Mouse (Mus musculus): ENCODE data around the gene 5031439G07Rik. TPM values are rescaled to one million over a fixed set of nuclear protein-coding genes. Genes with fewer than 3 reads are reported as not detected.
A peak's percentile ranks its signal among the peaks of the same experiment; 100 is the strongest.

The 5031439G07Rik gene
- polyA plus RNA-seq, 1 experiment from 2014 or later, result 16.2 TPM

GRCm38 (mm10) chr15:84968534-84968933 lies 19.8 kb downstream of the 5031439G07Rik start:
- H3K4me1 ChIP-seq (replicated peaks; ENCODE audit: control insufficient read depth, insufficient read depth, low read length), result peaks cover 5% of the 10 kb centered on the region; the same call in 1 of the 2 replicates
- WGBS, result 94% methylated on average over 4 of the region's 4 CpGs
- no peaks in the 10 kb centered on the region for H3K36me3 ChIP-seq (ENCODE audit: control insufficient read depth, insufficient read depth, low read length)

GRCm38 (mm10) chr15:84965575-84966360 lies 22.6 kb downstream of the 5031439G07Rik start:
- Histone ChIP-seq H3K27ac (ENCODE audit: low read depth, low read length) (no peak overlapping the region), H3K9ac (ENCODE audit: low read length) (no peak overlapping the region), H3K9me3 (ENCODE audit: control insufficient read depth, low read length) (no peaks in the 10 kb centered on the region), H3K4me3 (ENCODE audit: low read depth, low read length) (no peak overlapping the region), H3K4me1 (replicated peaks; ENCODE audit: control insufficient read depth, insufficient read depth, low read length) (no peaks in the 10 kb centered on the region), H3K36me3 (ENCODE audit: control insufficient read depth, insufficient read depth, low read length) (no peaks in the 10 kb centered on the region), H3K27me3 (ENCODE audit: control insufficient read depth, insufficient read depth, low read length) (no peaks in the 10 kb centered on the region), H3K4me2 (ENCODE audit: low read depth, low read length, severe bottlenecking) (no peak overlapping the region)
- DNase-seq (ENCODE audit: low spot score) (peak; percentile 78), ATAC-seq (replicated peaks; ENCODE audit: low FRiP score) (no peak)
- WGBS, result 70% methylated on average over 7 of the region's 7 CpGs

More at GRCm38 (mm10) chr15:84968534-84968933, 19.8 kb downstream of the 5031439G07Rik start:
- H3K9ac ChIP-seq (ENCODE audit: low read length), result no peak overlapping the region
- no peak overlapping the region for H3K27ac ChIP-seq (ENCODE audit: low read depth, low read length)
- no peak overlapping the region for H3K4me3 ChIP-seq (ENCODE audit: low read depth, low read length)
- DNase-seq (ENCODE audit: low spot score) (no peak), ATAC-seq (replicated peaks; ENCODE audit: low FRiP score) (no peak)
- no peak overlapping the region for H3K4me2 ChIP-seq (ENCODE audit: low read depth, low read length, severe bottlenecking)
- H3K9me3 ChIP-seq (ENCODE audit: control insufficient read depth, low read length), result no peaks in the 10 kb centered on the region
- H3K27me3 ChIP-seq (ENCODE audit: control insufficient read depth, insufficient read depth, low read length), result no peaks in the 10 kb centered on the region

- 80% methylated on average over 5 of the region's 5 CpGs for WGBS
- ATAC-seq (replicated peaks; ENCODE audit: low FRiP score), result no peak
- H3K4me2 ChIP-seq (ENCODE audit: low read depth, low read length, severe bottlenecking), result no peak overlapping the region
Observed at GRCm38 (mm10) chr15:84964771-84965170, 23.6 kb downstream of the 5031439G07Rik start.

GRCm38 (mm10) chr15:84962518-84962917 lies 25.8 kb downstream of the 5031439G07Rik start:
- Histone ChIP-seq H3K27ac (ENCODE audit: low read depth, low read length) (no peak overlapping the region), H3K4me2 (ENCODE audit: low read depth, low read length, severe bottlenecking) (no peak overlapping the region), H3K4me3 (ENCODE audit: low read depth, low read length) (no peak overlapping the region), H3K36me3 (ENCODE audit: control insufficient read depth, insufficient read depth, low read length) (no peaks in the 10 kb centered on the region), H3K4me1 (replicated peaks; ENCODE audit: control insufficient read depth, insufficient read depth, low read length) (peaks cover 4% of the 10 kb centered on the region; the same call in 1 of the 2 replicates), H3K9me3 (ENCODE audit: control insufficient read depth, low read length) (no peaks in the 10 kb centered on the region), H3K9ac (ENCODE audit: low read length) (no peak overlapping the region), H3K27me3 (ENCODE audit: control insufficient read depth, insufficient read depth, low read length) (no peaks in the 10 kb centered on the region)
- DNase-seq (ENCODE audit: low spot score) (no peak), ATAC-seq (replicated peaks; ENCODE audit: low FRiP score) (no peak)
- WGBS, result 91% methylated on average over 2 of the region's 2 CpGs

More at GRCm38 (mm10) chr15:84964771-84965170, 23.6 kb downstream of the 5031439G07Rik start:
- no peaks in the 10 kb centered on the region for H3K4me1 ChIP-seq (replicated peaks; ENCODE audit: control insufficient read depth, insufficient read depth, low read length)
- H3K27me3 ChIP-seq (ENCODE audit: control insufficient read depth, insufficient read depth, low read length), result no peaks in the 10 kb centered on the region
- no peak for DNase-seq (ENCODE audit: low spot score)
- no peaks in the 10 kb centered on the region for H3K36me3 ChIP-seq (ENCODE audit: control insufficient read depth, insufficient read depth, low read length)
- no peak overlapping the region for H3K4me3 ChIP-seq (ENCODE audit: low read depth, low read length)
- H3K9ac ChIP-seq (ENCODE audit: low read length), result no peak overlapping the region
- no peaks in the 10 kb centered on the region for H3K9me3 ChIP-seq (ENCODE audit: control insufficient read depth, low read length)
- H3K27ac ChIP-seq (ENCODE audit: low read depth, low read length), result no peak overlapping the region

GRCm38 (mm10) chr15:84960692-84961091 lies 27.7 kb downstream of the 5031439G07Rik start:
- DNase-seq (ENCODE audit: low spot score) (no peak), ATAC-seq (replicated peaks; ENCODE audit: low FRiP score) (no peak)
- Histone ChIP-seq H3K27ac (ENCODE audit: low read depth, low read length) (no peak overlapping the region), H3K4me2 (ENCODE audit: low read depth, low read length, severe bottlenecking) (no peak overlapping the region), H3K27me3 (ENCODE audit: control insufficient read depth, insufficient read depth, low read length) (no peaks in the 10 kb centered on the region), H3K36me3 (ENCODE audit: control insufficient read depth, insufficient read depth, low read length) (no peaks in the 10 kb centered on the region), H3K9me3 (ENCODE audit: control insufficient read depth, low read length) (no peaks in the 10 kb centered on the region), H3K9ac (ENCODE audit: low read length) (no peak overlapping the region), H3K4me3 (ENCODE audit: low read depth, low read length) (no peak overlapping the region), H3K4me1 (replicated peaks; ENCODE audit: control insufficient read depth, insufficient read depth, low read length) (peaks cover 4% of the 10 kb centered on the region; the same call in 1 of the 2 replicates)
- 19% methylated on average over 8 of the region's 8 CpGs for WGBS

- no peaks in the 10 kb centered on the region for H3K27me3 ChIP-seq (ENCODE audit: control insufficient read depth, insufficient read depth, low read length)
- H3K36me3 ChIP-seq (ENCODE audit: control insufficient read depth, insufficient read depth, low read length), result no peaks in the 10 kb centered on the region; the same call in 1 of the 2 replicates
- peaks cover 4% of the 10 kb centered on the region; the same call in 1 of the 2 replicates for H3K4me1 ChIP-seq (replicated peaks; ENCODE audit: control insufficient read depth, insufficient read depth, low read length)
- H3K27ac ChIP-seq (ENCODE audit: low read depth, low read length), result no peak overlapping the region
- no peak overlapping the region for H3K4me3 ChIP-seq (ENCODE audit: low read depth, low read length)
- ATAC-seq (replicated peaks; ENCODE audit: low FRiP score) (no peak), DNase-seq (ENCODE audit: low spot score) (no peak)
- H3K9me3 ChIP-seq (ENCODE audit: control insufficient read depth, low read length), result no peaks in the 10 kb centered on the region
- H3K4me2 ChIP-seq (ENCODE audit: low read depth, low read length, severe bottlenecking), result no peak overlapping the region
- 87% methylated on average over 6 of the region's 6 CpGs for WGBS
- H3K9ac ChIP-seq (ENCODE audit: low read length), result no peak overlapping the region
Observed at GRCm38 (mm10) chr15:84959891-84960290, 28.5 kb downstream of the 5031439G07Rik start.

GRCm38 (mm10) chr15:84958331-84958730 lies 30.0 kb downstream of the 5031439G07Rik start:
- H3K4me1 ChIP-seq (replicated peaks; ENCODE audit: control insufficient read depth, insufficient read depth, low read length), result peaks cover 4% of the 10 kb centered on the region; the same call in 1 of the 2 replicates
- no peak overlapping the region for H3K27ac ChIP-seq (ENCODE audit: low read depth, low read length)
- H3K27me3 ChIP-seq (ENCODE audit: control insufficient read depth, insufficient read depth, low read length), result no peaks in the 10 kb centered on the region
- H3K9ac ChIP-seq (ENCODE audit: low read length), result no peak overlapping the region
- peaks cover 3% of the 10 kb centered on the region; the same call in 1 of the 2 replicates for H3K36me3 ChIP-seq (ENCODE audit: control insufficient read depth, insufficient read depth, low read length)
- H3K4me3 ChIP-seq (ENCODE audit: low read depth, low read length), result no peak overlapping the region
- 96% methylated on average over 3 of the region's 3 CpGs for WGBS
- ATAC-seq (replicated peaks; ENCODE audit: low FRiP score) (no peak), DNase-seq (ENCODE audit: low spot score) (no peak)
- no peak overlapping the region for H3K4me2 ChIP-seq (ENCODE audit: low read depth, low read length, severe bottlenecking)
- H3K9me3 ChIP-seq (ENCODE audit: control insufficient read depth, low read length), result no peaks in the 10 kb centered on the region

GRCm38 (mm10) chr15:84957851-84958250 lies 30.5 kb downstream of the 5031439G07Rik start:
- peaks cover 3% of the 10 kb centered on the region; the same call in 1 of the 2 replicates for H3K36me3 ChIP-seq (ENCODE audit: control insufficient read depth, insufficient read depth, low read length)
- H3K4me2 ChIP-seq (ENCODE audit: low read depth, low read length, severe bottlenecking), result no peak overlapping the region
- H3K27ac ChIP-seq (ENCODE audit: low read depth, low read length), result no peak overlapping the region
- H3K9me3 ChIP-seq (ENCODE audit: control insufficient read depth, low read length), result no peaks in the 10 kb centered on the region
- H3K4me1 ChIP-seq (replicated peaks; ENCODE audit: control insufficient read depth, insufficient read depth, low read length), result peaks cover 4% of the 10 kb centered on the region; the same call in 1 of the 2 replicates
- H3K9ac ChIP-seq (ENCODE audit: low read length), result no peak overlapping the region
- DNase-seq (ENCODE audit: low spot score) (no peak), ATAC-seq (replicated peaks; ENCODE audit: low FRiP score) (peak; percentile 53; the same call in 1 of the 2 replicates)
- H3K4me3 ChIP-seq (ENCODE audit: low read depth, low read length), result no peak overlapping the region
- no peaks in the 10 kb centered on the region for H3K27me3 ChIP-seq (ENCODE audit: control insufficient read depth, insufficient read depth, low read length)
- 39% methylated on average over 3 of the region's 3 CpGs for WGBS
